Mouse (Mus musculus) heart, adult 8-10 months (tissue): Measurements from ENCODE around the gene Icam4. TPM values are rescaled to one million over a fixed set of nuclear protein-coding genes. Genes with fewer than 3 reads are reported as not detected.
A peak's percentile ranks its signal among the peaks of the same experiment; 100 is the strongest.
"Not testable (repeated sequence)": the region's sequence is repeated elsewhere in the genome, so short reads cannot be mapped to it uniquely, and the experiment has no call there.

Source experiments
- DNase-seq: peaks from one replicate; pipeline ENCODE4 v3.0.0; 2022; ENCODE audit warnings: low spot score
- total RNA-seq, 4 experiments: library from RNA; stranded (reverse); gene quantifications; 2 replicates each; pipeline ENCODE4 v1.2.4; 2022

Icam4 gene
- total RNA-seq: 1 to 10 TPM in 1 of 4 experiments, under 1 TPM in 3; 0.27 to 1.9 (median 0.74) TPM

GRCm38 (mm10) chr9:21029291-21030054 is at the start of gene Icam4:
TSS of gene Icam4 (plus strand) at chr9:21029373.
- peak; percentile 81 for DNase-seq

DNA sequence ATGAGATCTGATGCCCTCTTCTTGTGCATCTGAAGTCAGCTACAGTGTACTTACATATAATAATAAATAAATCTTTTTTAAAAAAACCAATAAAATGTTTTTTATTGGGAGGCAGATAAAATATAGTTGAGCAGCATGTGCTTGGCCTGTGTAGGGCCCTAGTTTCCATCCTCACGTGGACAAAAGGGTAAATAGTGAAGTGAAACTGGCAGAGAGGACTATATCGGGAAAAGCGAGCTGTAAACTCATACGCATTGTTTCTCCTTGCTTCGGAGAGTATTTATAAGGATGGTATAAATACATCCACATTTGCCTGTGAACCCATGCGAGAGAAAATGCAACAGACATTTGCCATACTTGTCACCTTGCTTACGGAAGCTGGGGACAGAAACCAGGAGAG is 49.4 kb upstream of the Icam4 start:
- DNase-seq: no peak

DNA sequence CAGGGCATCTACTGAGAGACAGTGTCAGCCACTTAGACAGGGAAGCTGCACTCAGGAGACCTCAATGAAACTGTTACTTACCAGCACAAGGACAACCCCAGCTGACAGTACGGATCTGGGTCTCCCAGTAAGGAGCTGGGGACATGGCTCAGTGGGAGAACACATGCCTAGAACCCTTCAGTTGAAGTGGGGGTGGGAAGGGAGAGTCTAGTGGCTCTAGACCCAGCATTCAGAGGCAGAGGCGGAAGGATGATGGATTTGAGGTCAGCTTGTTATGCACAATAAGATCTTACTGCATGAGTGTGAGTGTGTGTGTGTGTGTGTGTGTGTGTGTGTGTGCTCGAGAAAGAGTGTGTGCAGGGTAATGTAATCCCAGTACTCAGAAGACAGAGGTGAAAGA is 47.0 kb upstream of the Icam4 start:
- DNase-seq: no peak

DNA sequence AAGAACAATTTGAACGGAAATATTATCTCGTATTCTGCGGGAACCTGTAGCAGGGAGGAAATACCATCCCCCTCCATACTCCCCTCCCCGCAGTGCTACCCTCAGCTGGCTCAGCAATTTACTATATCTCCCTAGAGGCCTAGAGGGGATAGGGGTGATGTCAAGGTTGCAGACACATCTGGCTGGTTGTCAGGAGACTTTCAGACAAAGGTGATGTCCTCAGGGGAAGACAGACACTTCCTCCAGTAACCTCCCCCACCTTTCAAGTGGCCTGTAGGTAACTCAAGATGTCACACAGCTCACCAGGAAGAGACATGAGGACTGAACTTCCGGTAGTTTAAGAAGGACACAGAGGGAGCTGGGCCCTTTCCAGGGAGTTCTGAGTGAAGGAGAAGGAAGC is 46.0 kb upstream of the Icam4 start:
- DNase-seq: no peak

DNA sequence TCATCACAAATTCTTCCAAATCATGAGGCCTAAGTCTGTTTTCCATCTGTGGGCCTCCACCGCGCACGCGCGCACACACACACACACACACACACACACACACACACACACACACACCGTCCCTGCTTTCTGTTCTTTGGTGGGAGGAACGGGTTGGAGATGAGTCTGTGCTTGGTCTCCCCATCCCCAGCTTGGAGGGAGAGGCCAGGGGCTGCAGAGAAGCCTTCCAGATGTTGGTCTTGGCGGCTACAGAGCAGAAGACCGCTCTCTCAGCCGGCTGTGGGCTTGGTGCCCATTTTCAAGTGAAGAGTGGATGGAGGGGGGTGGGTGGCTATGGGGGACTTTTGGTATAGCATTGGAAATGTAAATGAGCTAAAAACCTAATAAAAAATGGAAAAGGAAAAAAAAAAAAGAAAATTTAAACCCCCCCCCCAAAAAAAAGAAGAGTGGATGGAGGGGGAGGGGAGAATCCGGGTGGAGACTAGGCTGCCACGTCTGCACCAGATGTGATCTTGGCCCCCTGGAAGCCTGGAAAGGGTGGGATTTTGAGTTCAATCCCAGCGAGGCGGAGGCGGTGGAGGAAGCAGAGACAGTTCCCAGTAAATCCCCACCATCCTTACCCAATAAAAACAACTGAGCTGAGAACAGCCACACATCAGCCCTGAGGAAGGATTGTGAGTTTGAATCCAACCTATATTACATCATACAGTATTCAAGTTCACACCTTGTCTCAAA is 42.1 kb upstream of the Icam4 start:
- DNase-seq: no peak

GRCm38 (mm10) chr9:20987953-20988352 is 41.2 kb upstream of the Icam4 start:
- no peak for DNase-seq

GRCm38 (mm10) chr9:20990861-20991260 is 38.3 kb upstream of the Icam4 start:
- no peak for DNase-seq

DNA sequence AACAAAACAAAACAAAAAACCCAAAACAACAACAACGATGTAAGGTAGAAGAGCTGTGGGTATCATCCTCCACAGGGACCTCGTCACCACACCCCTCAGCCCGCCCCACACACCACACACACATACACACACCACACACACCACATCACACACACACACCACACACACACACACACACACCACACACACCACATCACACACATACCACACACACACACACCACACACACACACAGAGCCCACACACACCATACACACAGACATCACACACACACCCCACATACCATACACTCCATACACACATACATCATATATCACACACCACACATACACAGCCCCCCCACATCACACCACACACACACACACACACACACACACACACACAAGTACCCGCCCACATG is 37.6 kb upstream of the Icam4 start:
- no peak for DNase-seq

- DNase-seq: no peak
Measured at GRCm38 (mm10) chr9:20993165-20993898, 35.8 kb upstream of the Icam4 start.

DNA sequence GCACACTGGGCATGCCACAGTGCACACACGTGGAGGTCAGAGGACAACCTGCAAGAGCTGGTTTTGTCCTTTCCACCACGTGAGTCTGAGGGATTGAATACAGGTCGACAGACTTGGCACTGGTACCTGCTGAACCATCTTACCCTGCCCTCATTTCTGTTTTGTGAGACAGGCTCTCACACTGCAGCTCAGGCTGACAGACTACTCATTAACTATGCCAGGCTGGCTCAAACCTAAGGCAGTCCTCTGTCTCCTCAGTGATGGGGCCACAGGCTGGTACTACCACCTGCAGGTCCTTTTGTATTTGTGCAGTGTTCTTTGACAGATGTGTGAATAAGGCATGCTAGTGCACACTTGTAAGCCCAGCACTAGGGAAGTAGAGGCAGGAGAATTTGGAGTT is 34.1 kb upstream of the Icam4 start:
- no peak for DNase-seq

GRCm38 (mm10) chr9:20997065-20997464 is 32.1 kb upstream of the Icam4 start:
- no peak for DNase-seq

DNA sequence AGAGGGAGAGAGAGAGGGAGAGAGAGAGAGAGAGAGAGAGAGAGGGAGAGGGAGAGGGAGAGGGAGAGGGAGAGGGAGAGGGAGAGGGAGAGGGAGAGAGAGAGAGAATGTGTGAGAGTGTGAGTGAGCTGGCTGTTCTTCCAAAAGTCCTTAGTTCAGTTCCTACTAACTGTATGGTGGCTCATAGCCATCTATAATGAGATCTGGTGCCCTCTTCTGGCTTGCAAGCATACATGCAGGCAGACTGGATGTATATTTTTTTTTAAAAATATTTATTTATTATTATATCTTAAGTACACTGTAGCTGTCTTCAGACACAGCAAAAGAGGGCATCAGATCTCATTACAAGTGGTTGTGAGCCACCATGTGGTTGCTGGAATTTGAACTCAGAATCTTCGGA is 30.8 kb upstream of the Icam4 start:
- not testable (repeated sequence) for DNase-seq

DNA sequence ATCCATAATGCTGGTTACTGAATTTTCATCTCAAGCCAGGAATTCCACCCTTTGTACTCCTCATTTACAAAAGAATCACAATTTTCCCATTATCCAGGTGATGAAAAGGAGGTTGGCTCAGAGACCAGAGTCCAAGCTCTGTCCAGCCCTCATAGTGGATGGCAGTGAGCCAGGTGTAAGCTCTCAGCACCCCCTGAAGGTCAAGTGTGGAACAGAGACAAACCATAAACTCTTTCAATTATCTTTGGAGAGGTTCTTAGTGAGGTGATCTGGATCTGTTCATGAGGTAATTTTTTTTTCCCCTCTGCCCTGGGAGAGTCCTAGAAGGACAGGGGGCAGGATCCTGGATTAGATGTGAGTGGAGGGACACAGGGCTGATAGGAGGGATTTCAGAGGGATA is 28.4 kb upstream of the Icam4 start:
- no peak for DNase-seq

- DNase-seq: no peak
Measured at GRCm38 (mm10) chr9:21001651-21002200, 27.4 kb upstream of the Icam4 start.

DNA sequence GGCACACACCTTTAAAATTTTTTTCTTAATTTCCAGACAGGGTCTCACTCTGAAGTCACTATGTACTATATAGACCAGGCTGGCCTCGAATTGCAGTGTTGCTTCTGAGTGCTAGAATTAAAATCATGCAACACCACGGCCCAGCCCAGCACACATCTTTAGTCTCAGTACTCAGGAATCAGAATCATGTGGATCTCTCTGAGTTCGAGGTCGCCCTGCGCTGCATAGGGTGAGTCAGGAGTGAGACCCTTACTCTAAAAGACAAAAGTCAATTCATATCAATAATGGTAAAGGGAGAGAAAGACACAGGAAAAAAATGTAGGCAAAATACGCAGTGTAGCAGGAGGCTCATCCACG is 26.9 kb upstream of the Icam4 start:
- DNase-seq: no peak

DNA sequence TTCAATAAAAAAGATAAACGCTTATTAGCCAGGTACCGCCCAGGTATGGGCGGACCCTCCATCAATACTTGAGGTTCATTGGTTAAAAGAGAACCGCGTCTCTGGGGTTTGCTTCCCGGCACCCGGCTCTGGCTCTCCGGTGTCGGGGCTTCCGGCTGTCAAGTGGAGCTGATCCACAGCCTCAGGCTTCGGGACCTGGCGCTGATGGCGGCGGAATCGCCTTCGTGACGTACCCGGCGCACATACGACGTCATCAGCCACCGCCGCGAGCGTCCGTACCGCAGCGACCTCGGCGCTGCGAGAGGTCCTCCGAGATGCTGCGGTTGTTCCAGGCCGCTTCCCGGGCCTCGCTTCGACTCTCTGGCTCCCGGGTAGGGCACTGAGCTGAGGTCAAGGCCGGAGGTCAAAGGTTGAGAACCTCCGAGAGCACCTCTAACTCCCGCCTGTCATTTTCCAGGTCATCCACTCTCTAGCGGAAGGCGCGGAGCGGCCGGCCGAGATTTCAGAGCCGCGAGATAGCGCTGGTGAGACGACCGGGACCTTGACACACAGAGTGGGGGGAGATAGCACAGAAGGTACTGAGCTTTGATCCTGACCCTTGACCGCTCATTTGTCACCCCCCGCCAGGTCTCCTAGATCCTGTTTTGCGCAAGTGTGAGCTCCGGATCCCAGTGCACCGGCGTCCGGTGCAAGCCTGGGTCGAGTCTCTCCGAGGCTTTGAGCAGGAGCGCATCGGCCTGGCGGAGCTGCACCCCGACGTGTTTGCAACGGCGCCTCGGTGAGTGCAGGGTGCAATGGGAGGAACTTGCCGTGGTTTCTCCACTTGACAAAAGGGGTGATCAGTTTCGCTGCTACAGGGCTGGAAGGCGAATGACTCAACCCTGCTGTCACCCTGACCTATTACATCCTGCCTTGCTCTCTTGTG is 26.3 kb upstream of the Icam4 start, which contains the start of gene Mrpl4:
Gene Mrpl4 (plus strand): TSS at position 112 of the 925 bp plus-strand sequence.
- peak; percentile 79 for DNase-seq

DNA sequence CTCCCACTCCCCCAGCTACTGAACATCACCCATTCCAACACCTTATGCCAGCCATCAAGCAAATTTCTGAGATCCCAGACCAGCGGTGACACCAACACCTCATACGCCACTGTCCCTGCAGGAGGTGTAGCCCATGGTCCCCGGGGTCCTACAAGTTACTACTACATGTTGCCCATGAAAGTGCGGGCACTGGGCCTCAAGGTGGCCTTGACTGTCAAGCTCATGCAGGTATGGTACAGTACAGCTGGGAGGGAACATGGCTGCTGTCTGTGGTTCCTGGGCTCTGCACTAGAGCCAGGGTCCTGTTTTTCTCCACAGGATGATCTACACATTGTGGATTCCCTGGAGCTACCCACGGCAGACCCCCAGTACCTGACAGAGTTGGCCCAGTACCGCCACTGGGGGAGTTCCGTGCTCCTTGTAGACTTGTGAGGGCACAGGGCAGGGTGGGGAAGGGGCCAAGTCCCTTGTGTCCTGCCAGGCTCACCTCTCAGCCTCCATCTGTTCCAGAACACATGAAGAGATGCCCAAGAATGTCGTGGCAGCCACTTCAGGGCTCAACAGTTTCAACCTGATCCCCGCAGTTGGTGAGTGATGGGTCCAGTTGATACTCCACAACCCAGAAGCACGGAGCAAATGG is 21.7 kb upstream of the Icam4 start:
- no peak for DNase-seq

DNA sequence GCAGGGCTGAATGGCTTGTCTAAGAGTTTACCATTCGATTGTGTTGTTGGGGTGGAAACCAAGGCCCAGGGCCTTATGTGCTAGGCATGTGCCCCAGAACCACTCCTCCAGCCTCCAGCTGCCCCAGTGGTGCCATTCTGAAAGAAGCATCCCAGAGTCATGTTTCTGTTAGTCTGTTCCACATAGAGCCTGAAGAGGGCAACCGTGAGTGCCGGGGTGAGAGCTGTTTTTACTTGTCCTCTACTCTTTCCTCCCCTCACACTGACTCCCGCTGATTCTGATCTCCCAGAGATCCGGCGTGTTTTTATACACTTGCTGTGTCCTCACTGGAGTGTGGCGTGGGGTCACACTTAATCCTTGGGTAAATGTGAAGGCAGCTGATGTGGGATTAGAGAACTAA is 21.2 kb upstream of the Icam4 start:
- DNase-seq: no peak

- DNase-seq: no peak
Measured at GRCm38 (mm10) chr9:21010362-21010761, 18.8 kb upstream of the Icam4 start.

DNA sequence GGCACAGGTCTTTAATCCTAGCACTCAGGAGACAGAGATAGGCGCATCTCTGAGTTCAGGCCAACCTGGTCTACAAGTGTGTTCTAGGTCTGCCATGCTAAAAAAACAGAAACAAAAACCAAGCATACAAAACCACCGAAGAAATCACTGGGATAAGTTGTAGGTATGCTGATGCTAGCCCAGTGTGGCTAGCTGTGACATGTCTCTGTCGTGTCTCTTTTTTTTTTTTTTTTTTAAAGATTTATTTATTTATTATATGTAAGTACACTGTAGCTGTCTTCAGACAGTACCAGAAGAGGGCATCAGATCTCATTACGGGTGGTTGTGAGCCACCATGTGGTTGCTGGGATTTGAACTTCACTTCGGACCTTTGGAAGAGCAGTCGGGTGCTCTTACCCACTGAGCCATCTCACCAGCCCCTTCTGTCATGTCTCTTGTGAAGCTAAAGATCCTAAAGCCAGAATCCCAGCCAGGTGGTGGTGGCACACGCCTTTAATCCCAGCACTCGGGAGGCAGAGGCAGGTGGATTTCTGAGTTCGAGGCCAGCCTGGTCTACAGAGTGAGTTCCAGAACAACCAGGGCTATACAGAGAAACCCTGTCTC is 18.1 kb upstream of the Icam4 start:
- DNase-seq: not testable (repeated sequence)
